Mouse (Mus musculus): ENCODE measurements at regions not wholly inside any gene's neighbourhood (a gene's known extent, or its start where the extent isn't known, plus 50 kb on each side); places are given as distances from the start of the nearest gene placed in this dataset.

- Histone ChIP-seq H3K27me3 (peaks cover 42% of the 10 kb centered on the region), H3K9ac (no peak overlapping the region), H3K4me1 (replicated peaks) (peaks cover 19% of the 10 kb centered on the region), H3K36me3 (no peaks in the 10 kb centered on the region), H3K4me3 (no peak overlapping the region), H3K4me2 (no peak overlapping the region), H3K9me3 (no peaks in the 10 kb centered on the region), H3K27ac (replicated peaks) (no peak overlapping the region)
- ATAC-seq (ENCODE audit: low FRiP score, low read depth): no peak
- 8% methylated on average over 3 of the region's 3 CpGs for whole genome bisulfite sequencing
Observed at GRCm38 (mm10) chr8:12504777-12505176, 68.1 kb upstream of the Spaca7 start.

DNA sequence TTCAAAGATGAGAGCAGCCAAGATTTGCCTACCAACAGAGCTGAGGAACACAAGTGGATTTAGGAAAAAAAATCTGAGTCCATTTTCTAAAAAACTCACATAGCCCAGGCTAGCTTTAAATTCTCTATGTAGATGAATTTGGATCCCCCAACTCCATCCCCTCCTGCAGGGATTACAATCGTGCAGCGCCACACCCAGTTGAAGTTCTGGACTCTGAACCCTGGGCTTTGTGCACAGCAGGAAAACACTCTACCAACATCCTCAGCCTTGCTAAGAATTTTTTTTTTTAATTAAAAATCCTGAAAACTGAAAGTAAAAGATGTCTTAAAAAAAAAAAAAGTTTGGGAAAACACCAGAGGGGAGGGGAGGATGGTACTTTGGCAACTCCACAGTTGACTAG lies 62.6 kb upstream of the Spaca7 start:
- no peaks in the 10 kb centered on the region for H3K4me1 ChIP-seq (replicated peaks)
- no peak overlapping the region for H3K9ac ChIP-seq
- WGBS: 72% methylated on average over 2 of the region's 2 CpGs
- no peaks in the 10 kb centered on the region for H3K9me3 ChIP-seq
- no peak overlapping the region for H3K27ac ChIP-seq (replicated peaks)
- peaks cover 9% of the 10 kb centered on the region for H3K27me3 ChIP-seq
- H3K4me3 ChIP-seq: no peak overlapping the region
- H3K4me2 ChIP-seq: no peak overlapping the region
- no peak for ATAC-seq (ENCODE audit: low FRiP score, low read depth)
- H3K36me3 ChIP-seq: no peaks in the 10 kb centered on the region

DNA sequence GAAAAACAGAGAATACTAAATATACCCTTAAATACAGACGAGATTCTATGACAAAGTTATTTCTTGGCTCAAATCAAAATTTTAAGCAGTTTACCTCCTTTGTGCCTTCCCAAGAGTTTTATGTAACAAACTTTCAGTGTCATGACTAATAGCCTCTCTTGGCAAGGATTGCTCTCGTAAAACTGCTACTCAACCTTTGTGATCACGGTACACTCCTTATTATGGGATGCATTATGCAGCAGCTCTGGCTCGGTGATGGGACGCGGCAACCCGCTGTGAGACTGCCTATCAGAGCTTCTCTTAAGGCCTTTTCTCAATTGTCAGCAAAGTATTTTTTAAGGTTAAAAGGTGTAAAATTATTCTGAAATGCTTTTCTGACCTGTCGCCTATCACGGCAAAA lies 59.8 kb upstream of the Spaca7 start:
- Histone ChIP-seq H3K4me3 (no peak overlapping the region), H3K4me2 (no peak overlapping the region), H3K9ac (no peak overlapping the region), H3K27ac (replicated peaks) (no peak overlapping the region), H3K9me3 (no peaks in the 10 kb centered on the region), H3K27me3 (peaks cover 3% of the 10 kb centered on the region; the same call in 1 of the 2 replicates), H3K4me1 (replicated peaks) (no peaks in the 10 kb centered on the region), H3K36me3 (no peaks in the 10 kb centered on the region)
- no peak for ATAC-seq (ENCODE audit: low FRiP score, low read depth)
- 44% methylated on average over 9 of the region's 9 CpGs for WGBS

- Histone ChIP-seq H3K36me3 (no peaks in the 10 kb centered on the region), H3K27me3 (peaks cover 3% of the 10 kb centered on the region; the same call in 1 of the 2 replicates), H3K27ac (replicated peaks) (no peak overlapping the region), H3K9ac (no peak overlapping the region), H3K4me3 (no peak overlapping the region), H3K4me2 (no peak overlapping the region), H3K4me1 (replicated peaks) (no peaks in the 10 kb centered on the region), H3K9me3 (0 out of 2 replicates have a peak, but pooled peaks cover 5% of the 10 kb centered on the region)
- ATAC-seq (ENCODE audit: low FRiP score, low read depth): no peak
- WGBS: 66% methylated on average over 7 of the region's 7 CpGs
Observed at GRCm38 (mm10) chr8:12514138-12514537, 58.7 kb upstream of the Spaca7 start.

- 21% methylated on average over 9 of the region's 9 CpGs for WGBS
Observed at GRCm38 (mm10) chr8:12521636-12522035, 51.2 kb upstream of the Spaca7 start.

More at GRCm38 (mm10) chr8:12521636-12522035, 51.2 kb upstream of the Spaca7 start:
- Histone ChIP-seq H3K9me3 (0 out of 2 replicates have a peak, but pooled peaks cover 9% of the 10 kb centered on the region), H3K4me3 (no peak overlapping the region), H3K4me1 (replicated peaks) (0 out of 2 replicates have a peak, but pooled peaks cover 3% of the 10 kb centered on the region), H3K4me2 (no peak overlapping the region), H3K27me3 (peaks cover 3% of the 10 kb centered on the region; the same call in 1 of the 2 replicates), H3K27ac (replicated peaks) (no peak overlapping the region), H3K9ac (no peak overlapping the region), H3K36me3 (no peaks in the 10 kb centered on the region)
- no peak for ATAC-seq (ENCODE audit: low FRiP score, low read depth)
